Mouse (Mus musculus) kidney, adult 11 months (tissue): Measurements from ENCODE around the gene A26c2.

Source experiments
- DNase-seq: peaks from one replicate; pipeline ENCODE4 v3.0.0; 2022

A26c2 gene

GRCm38 (mm10) chr7:62823573-62823972, at the start of gene A26c2:
Gene A26c2 (minus strand): TSS chr7:62823673.
- DNase-seq = no peak

DNA sequence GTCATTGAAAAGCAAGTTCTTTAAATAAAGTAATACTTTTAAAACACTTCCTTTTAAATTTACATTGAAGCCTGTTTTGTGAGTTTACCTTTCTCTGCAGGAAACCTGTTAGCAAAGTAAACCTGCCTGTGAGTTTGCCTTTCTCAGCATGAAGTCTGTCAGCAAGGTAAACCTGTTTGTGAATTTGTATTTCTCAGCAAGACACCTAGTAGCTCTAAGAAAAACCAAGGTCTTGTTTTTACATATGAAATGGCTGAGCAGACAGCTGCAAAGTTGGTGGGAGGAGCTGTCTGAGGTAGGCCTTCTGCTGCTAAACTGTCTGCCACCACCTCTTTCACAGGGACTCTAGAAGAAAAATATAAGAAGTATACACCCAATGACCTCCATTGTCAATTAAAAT, 28.0 kb upstream of the A26c2 start:
- no peak for DNase-seq
